Mouse (Mus musculus) left cerebral cortex, adult 2 months (tissue): Measurements from ENCODE around the gene Nol9. TPM values are rescaled to one million over a fixed set of nuclear protein-coding genes. Genes with fewer than 3 reads are reported as not detected.

Source experiments
- DNase-seq, 2 experiments: peaks; one replicate each; pipeline ENCODE4 v3.0.0; 2021 to 2022; ENCODE audit warnings: low spot score in 2 of 2, mixed read lengths in 1 of 2; ENCODE audit errors: extremely low spot score in 1 of 2
- H3K27ac ChIP-seq: fragments of 200-600 bp; 2 replicates; pipeline ENCODE4 v1.8.1; 2022
- H3K4me3 ChIP-seq: fragments of 200-600 bp; 2 replicates; pipeline ENCODE4 v1.8.1; 2022
- CTCF ChIP-seq: fragments of 200-600 bp; IDR thresholded peaks from 2 replicates; pipeline ENCODE4 v1.8.1; 2022; ENCODE audit warnings: antibody characterized with exemption, mild to moderate bottlenecking, moderate library complexity
- intact Hi-C: fragments of 180-260 bp; cut with DNase I; formaldehyde crosslinking; loops from one replicate; pipeline ENCODE4 v1.15.1; 2025
- total RNA-seq, 2 experiments: library from RNA; stranded (reverse); gene quantifications; 2 replicates each; pipeline ENCODE4 v1.2.3; 2021

The Nol9 gene
- total RNA-seq, 2 experiments from 2014 or later: 18.2 to 19.2 TPM

GRCm38 (mm10) chr4:152012109-152012508, 27.0 kb upstream of the Nol9 start:
- TF ChIP-seq CTCF: no peak
- intact Hi-C loops: no loop called here
- no peak for DNase-seq
- no peak overlapping the region for H3K4me3 ChIP-seq
- H3K27ac ChIP-seq: no peak overlapping the region

GRCm38 (mm10) chr4:152013036-152013813, 25.9 kb upstream of the Nol9 start:
- H3K27ac ChIP-seq: no peak overlapping the region
- no peak for DNase-seq
- intact Hi-C loops: no loop called here
- TF ChIP-seq CTCF: no peak
- H3K4me3 ChIP-seq: no peak overlapping the region

GRCm38 (mm10) chr4:152019073-152019472, 20.0 kb upstream of the Nol9 start:
- intact Hi-C loops: no loop called here
- no peak for DNase-seq
- Histone ChIP-seq H3K27ac (no peak overlapping the region), H3K4me3 (no peak overlapping the region)
- no peak for TF ChIP-seq CTCF

GRCm38 (mm10) chr4:152020024-152020423, 19.1 kb upstream of the Nol9 start:
- intact Hi-C loops: no loop called here
- TF ChIP-seq CTCF: no peak

GRCm38 (mm10) chr4:152021568-152022097, 17.5 kb upstream of the Nol9 start:
- no peak overlapping the region for H3K27ac ChIP-seq
- intact Hi-C loops: no loop called here
- H3K4me3 ChIP-seq: no peak overlapping the region
- TF ChIP-seq CTCF: no peak
- DNase-seq: no peak

More at GRCm38 (mm10) chr4:152020024-152020423, 19.1 kb upstream of the Nol9 start:
- H3K4me3 ChIP-seq: no peak overlapping the region
- H3K27ac ChIP-seq: no peak overlapping the region
- DNase-seq: no peak

- H3K27ac ChIP-seq: no peak overlapping the region
- intact Hi-C loops: no loop called here
- TF ChIP-seq CTCF: no peak
- no peak overlapping the region for H3K4me3 ChIP-seq
- DNase-seq: no peak
Measured at GRCm38 (mm10) chr4:152022506-152022905, 16.6 kb upstream of the Nol9 start.

- intact Hi-C loops: no loop called here
- no peak for TF ChIP-seq CTCF
- DNase-seq: no peak
- Histone ChIP-seq H3K4me3 (no peak overlapping the region), H3K27ac (no peak overlapping the region)
Measured at GRCm38 (mm10) chr4:152024525-152024924, 14.6 kb upstream of the Nol9 start.

- DNase-seq: no peak
- Histone ChIP-seq H3K4me3 (peak overlapping the region; percentile 82), H3K27ac (peak overlapping the region; percentile 92)
- TF ChIP-seq CTCF: no peak
- intact Hi-C loops: loop anchor here (2.0 kb wide), 1 partner anchor 16 kb away; no protein-coding TSS in a partner anchor
Measured at GRCm38 (mm10) chr4:152026751-152027508, 12.2 kb upstream of the Nol9 start.

- TF ChIP-seq CTCF: no peak
- intact Hi-C loops: loop anchor here (2.0 kb wide), 1 partner anchor 17 kb away; no protein-coding TSS in a partner anchor
- Histone ChIP-seq H3K4me3 (peak within 1 kb of the TSS; percentile 82), H3K27ac (peak within 1 kb of the TSS; percentile 92)
- peak; percentile 96 for DNase-seq
Measured at GRCm38 (mm10) chr4:152027524-152027923, 11.6 kb upstream of the Nol9 start, which contains the start of gene Zbtb48. Gene Zbtb48, minus strand, starts transcription at chr4:152027671.

GRCm38 (mm10) chr4:152028456-152028855, 10.7 kb upstream of the Nol9 start:
- DNase-seq: no peak
- H3K27ac ChIP-seq: no peak overlapping the region
- H3K4me3 ChIP-seq: peak overlapping the region; percentile 82
- TF ChIP-seq CTCF: no peak
- intact Hi-C loops: no loop called here

GRCm38 (mm10) chr4:152029087-152029486, 10.0 kb upstream of the Nol9 start:
- peak; percentile 46 for TF ChIP-seq CTCF
- Histone ChIP-seq H3K27ac (no peak overlapping the region), H3K4me3 (no peak overlapping the region)
- no peak for DNase-seq
- intact Hi-C loops: no loop called here

GRCm38 (mm10) chr4:152029997-152030396, 9.1 kb upstream of the Nol9 start:
- Histone ChIP-seq H3K4me3 (no peak overlapping the region), H3K27ac (no peak overlapping the region)
- TF ChIP-seq CTCF: peak; percentile 15; the same call in 1 of the 2 replicates
- intact Hi-C loops: loop anchor here (2.0 kb wide), 1 partner anchor 49 kb away; no protein-coding TSS in a partner anchor
- DNase-seq: no peak
